Mouse (Mus musculus): Measurements from ENCODE around the gene Prpf19. TPM values are rescaled to one million over a fixed set of nuclear protein-coding genes. Genes with fewer than 3 reads are reported as not detected.

The Prpf19 gene
- polyA plus RNA-seq, 1 experiment: 222 TPM

DNA sequence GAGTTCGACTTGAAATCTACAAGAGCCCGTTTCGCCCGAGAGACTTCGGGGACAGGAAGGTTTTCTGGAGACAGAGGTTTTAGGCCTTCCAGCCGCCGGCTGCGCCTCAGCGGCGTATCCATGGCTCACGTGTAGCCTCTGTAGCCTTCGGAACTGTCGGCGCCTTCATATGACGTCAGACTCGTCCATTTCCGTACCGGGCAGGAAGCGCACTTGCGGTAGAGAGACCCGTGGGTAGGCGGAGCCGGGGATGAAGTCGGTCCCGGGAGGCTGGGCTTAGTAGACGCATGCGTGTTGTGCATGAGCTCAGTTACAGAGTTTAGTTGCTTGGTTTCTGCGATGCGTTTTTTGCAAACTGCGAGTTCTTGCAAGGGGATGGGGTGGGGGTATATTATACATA, 54.1 kb downstream of the Prpf19 start, which contains the start of gene Ccdc86:
Gene Ccdc86, minus strand, starts transcription at position 155 of the 400 bp plus-strand sequence.
- peak within 1 kb of the TSS; percentile 95 for H3K4me3 ChIP-seq
- peak within 1 kb of the TSS; percentile 34 for H3ac ChIP-seq (ENCODE audit: control insufficient read depth, insufficient read length)
- no peaks in the 10 kb centered on the region for H3K36me3 ChIP-seq (ENCODE audit: control insufficient read depth, insufficient read depth)
- peak within 1 kb of the TSS; percentile 86 for H3K4me2 ChIP-seq (ENCODE audit: low read depth)
- peak; percentile 74 for TF ChIP-seq POLR2A (IDR thresholded peaks at IDR 0.05; ENCODE audit: insufficient read length, low read depth)
- TF ChIP-seq POLR2AphosphoS2 (IDR thresholded peaks at IDR 0.05; ENCODE audit: insufficient read length, low read depth): peak; percentile 75
- no peak for TF ChIP-seq MYOG (IDR thresholded peaks at IDR 0.05; ENCODE audit: control insufficient read depth in 1 of 3, insufficient read depth in 1 of 3, insufficient read length in 2 of 3, low read depth in 2 of 3)
- TF ChIP-seq USF1 (IDR thresholded peaks at IDR 0.05; ENCODE audit: low read depth): peak; percentile 58
- TF ChIP-seq MAX (IDR thresholded peaks at IDR 0.05; ENCODE audit: low read depth): peak; percentile 91
- TF ChIP-seq SRF (IDR thresholded peaks at IDR 0.05; ENCODE audit: control insufficient read depth, insufficient read length, low read depth): peak; percentile 74
- no peaks in the 10 kb centered on the region for H3K27me3 ChIP-seq (ENCODE audit: control insufficient read depth, insufficient read depth, insufficient read length)
- H3K79me2 ChIP-seq (ENCODE audit: control insufficient read depth, insufficient read depth): peaks cover 30% of the 10 kb centered on the region

DNA sequence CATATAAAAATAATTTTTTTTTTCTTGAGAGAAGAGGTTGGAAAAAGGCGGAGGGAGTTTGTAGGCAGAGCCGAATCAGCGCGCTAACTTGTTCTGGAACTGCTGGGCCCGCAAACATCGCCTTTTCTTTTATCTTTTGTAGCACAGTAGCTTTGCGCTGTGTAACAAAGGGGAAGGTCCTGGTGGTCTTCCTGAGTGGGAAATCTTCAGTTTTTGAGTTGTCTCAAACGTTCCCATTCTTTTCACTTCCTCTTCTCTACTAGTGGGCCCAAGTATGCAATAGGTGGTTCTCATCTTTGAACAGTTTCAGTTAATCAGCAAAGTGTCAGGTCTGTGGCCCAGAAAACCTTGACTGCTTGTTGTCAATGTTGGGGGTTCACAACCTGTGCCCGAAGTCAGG, 54.5 kb downstream of the Prpf19 start:
- Histone ChIP-seq H3ac (ENCODE audit: control insufficient read depth, insufficient read length) (no peak overlapping the region), H3K36me3 (ENCODE audit: control insufficient read depth, insufficient read depth) (no peaks in the 10 kb centered on the region), H3K27me3 (ENCODE audit: control insufficient read depth, insufficient read depth, insufficient read length) (no peaks in the 10 kb centered on the region), H3K79me2 (ENCODE audit: control insufficient read depth, insufficient read depth) (peaks cover 30% of the 10 kb centered on the region), H3K4me3 (peak overlapping the region; percentile 95), H3K4me2 (ENCODE audit: low read depth) (peak overlapping the region; percentile 86)
- TF ChIP-seq SRF (IDR thresholded peaks at IDR 0.05; ENCODE audit: control insufficient read depth, insufficient read length, low read depth) (no peak), REST (IDR thresholded peaks at IDR 0.05; ENCODE audit: insufficient read depth, insufficient read length) (no peak), TCF12 (IDR thresholded peaks at IDR 0.05; ENCODE audit: insufficient read depth, poor library complexity, severe bottlenecking) (no peak), MAX (IDR thresholded peaks at IDR 0.05; ENCODE audit: low read depth) (no peak), MYOG (IDR thresholded peaks at IDR 0.05; ENCODE audit: control insufficient read depth in 1 of 3, insufficient read depth in 1 of 3, insufficient read length in 2 of 3, low read depth in 2 of 3) (no peak), USF1 (IDR thresholded peaks at IDR 0.05; ENCODE audit: low read depth) (no peak), CEBPB (IDR thresholded peaks at IDR 0.05; ENCODE audit: insufficient read depth, poor library complexity, severe bottlenecking) (no peak), MYOD1 (IDR thresholded peaks at IDR 0.05; ENCODE audit: control insufficient read depth in 1 of 3, insufficient read length in 2 of 3, low read depth in 2 of 3) (no peak), POLR2A (IDR thresholded peaks at IDR 0.05; ENCODE audit: insufficient read length, low read depth) (no peak), E2F4 (IDR thresholded peaks at IDR 0.05; ENCODE audit: insufficient read depth) (no peak), TCF3 (IDR thresholded peaks at IDR 0.05; ENCODE audit: insufficient read length, low read depth) (no peak), POLR2AphosphoS2 (IDR thresholded peaks at IDR 0.05; ENCODE audit: insufficient read length, low read depth) (no peak)

DNA sequence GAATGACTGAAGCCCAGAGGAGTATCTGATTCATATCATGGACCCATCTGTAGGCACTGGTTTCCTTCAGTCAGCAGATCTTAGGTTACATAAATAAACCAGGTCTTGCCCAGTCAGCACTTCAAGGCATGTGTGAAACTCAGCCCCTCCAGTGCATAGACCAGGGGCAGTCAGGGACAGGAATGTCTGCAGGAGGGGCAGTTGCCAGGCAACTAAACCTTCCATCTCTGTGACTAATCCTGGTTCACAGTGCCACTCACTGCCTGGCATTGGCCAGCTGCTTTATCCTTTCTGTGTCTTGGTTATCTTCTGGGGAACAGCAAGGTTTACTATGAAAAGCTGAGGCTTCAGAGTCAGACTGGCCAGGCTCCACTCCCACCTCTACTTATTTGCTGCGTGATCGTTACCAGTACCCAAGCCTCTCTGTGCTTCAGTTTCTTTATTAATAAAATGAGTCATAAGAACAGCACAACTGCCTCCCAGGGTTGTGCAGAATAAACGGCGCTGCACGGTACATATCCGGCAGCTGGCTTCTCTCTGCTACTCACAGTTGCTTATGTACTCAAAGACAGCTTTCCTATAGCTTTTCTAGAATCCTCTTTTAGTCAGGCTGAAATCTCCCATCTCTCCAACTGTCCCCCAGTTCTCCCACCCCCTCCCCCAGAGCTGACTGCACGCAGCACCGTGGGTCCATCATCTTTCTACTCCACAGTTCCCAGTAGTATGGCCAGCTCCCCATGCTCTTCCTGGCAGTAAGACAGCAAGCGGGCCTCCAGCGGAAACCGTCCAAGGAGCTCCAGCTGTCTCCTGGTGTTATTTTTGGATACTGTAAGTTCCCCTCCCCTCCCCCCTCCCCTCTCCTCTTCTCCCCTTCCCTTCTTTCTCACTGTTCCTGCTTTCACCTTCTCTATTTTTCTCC, 57.2 kb downstream of the Prpf19 start:
- Histone ChIP-seq H3K4me2 (ENCODE audit: low read depth) (peak overlapping the region; percentile 72), H3ac (ENCODE audit: control insufficient read depth, insufficient read length) (no peak overlapping the region)
- TF ChIP-seq MYOG (IDR thresholded peaks at IDR 0.05; ENCODE audit: control insufficient read depth in 1 of 3, insufficient read depth in 1 of 3, insufficient read length in 2 of 3, low read depth in 2 of 3) (peak in 2 of 3 experiments; percentile 80 to 82), REST (IDR thresholded peaks at IDR 0.05; ENCODE audit: insufficient read depth, insufficient read length) (no peak), MAX (IDR thresholded peaks at IDR 0.05; ENCODE audit: low read depth) (no peak), MYOD1 (IDR thresholded peaks at IDR 0.05; ENCODE audit: control insufficient read depth in 1 of 3, insufficient read length in 2 of 3, low read depth in 2 of 3) (peak; percentile 54 to 77 (median 56)), E2F4 (IDR thresholded peaks at IDR 0.05; ENCODE audit: insufficient read depth) (no peak), CEBPB (IDR thresholded peaks at IDR 0.05; ENCODE audit: insufficient read depth, poor library complexity, severe bottlenecking) (no peak), TCF3 (IDR thresholded peaks at IDR 0.05; ENCODE audit: insufficient read length, low read depth) (no peak), USF1 (IDR thresholded peaks at IDR 0.05; ENCODE audit: low read depth) (no peak), POLR2A (IDR thresholded peaks at IDR 0.05; ENCODE audit: insufficient read length, low read depth) (no peak), TCF12 (IDR thresholded peaks at IDR 0.05; ENCODE audit: insufficient read depth, poor library complexity, severe bottlenecking) (no peak), SRF (IDR thresholded peaks at IDR 0.05; ENCODE audit: control insufficient read depth, insufficient read length, low read depth) (no peak), POLR2AphosphoS2 (IDR thresholded peaks at IDR 0.05; ENCODE audit: insufficient read length, low read depth) (no peak)

More for the DNA sequence above, 57.2 kb downstream of the Prpf19 start:
- Histone ChIP-seq H3K4me3 (no peak overlapping the region), H3K27me3 (ENCODE audit: control insufficient read depth, insufficient read depth, insufficient read length) (no peaks in the 10 kb centered on the region), H3K79me2 (ENCODE audit: control insufficient read depth, insufficient read depth) (peaks cover 14% of the 10 kb centered on the region), H3K36me3 (ENCODE audit: control insufficient read depth, insufficient read depth) (no peaks in the 10 kb centered on the region)

Other genes with a start within 250 kb of the Prpf19 start
- 0.04 TPM for gene Pga5, start 217.2 kb upstream of the Prpf19 start, polyA plus RNA-seq (2012; fragmentation: generic; extraction: Trizol)
- gene Vps37c, start 206.5 kb upstream of the Prpf19 start, polyA plus RNA-seq (2012; fragmentation: generic; extraction: Trizol): 30.2 TPM
- not detected for gene Cd5, start 156.2 kb upstream of the Prpf19 start, polyA plus RNA-seq (2012; fragmentation: generic; extraction: Trizol)
- gene Cd6, start 65.2 kb upstream of the Prpf19 start, polyA plus RNA-seq (2012; fragmentation: generic; extraction: Trizol): not detected
- 0.02 TPM for gene Slc15a3, start 55.5 kb upstream of the Prpf19 start, polyA plus RNA-seq (2012; fragmentation: generic; extraction: Trizol)
- gene Tmem132a, start 25.3 kb upstream of the Prpf19 start, polyA plus RNA-seq (2012; fragmentation: generic; extraction: Trizol): 118 TPM
- 223 TPM for gene Tmem109, start 13.2 kb upstream of the Prpf19 start, polyA plus RNA-seq (2012; fragmentation: generic; extraction: Trizol)
- 0.05 TPM for gene Zp1, start 25.4 kb downstream of the Prpf19 start, polyA plus RNA-seq (2012; fragmentation: generic; extraction: Trizol)
- gene Ptgdr2, start 41.9 kb downstream of the Prpf19 start, polyA plus RNA-seq (2012; fragmentation: generic; extraction: Trizol): 0.10 TPM
- 33.1 TPM for gene Ccdc86, start 54.0 kb downstream of the Prpf19 start, polyA plus RNA-seq (2012; fragmentation: generic; extraction: Trizol)
- gene Ms4a10, start 79.4 kb downstream of the Prpf19 start, polyA plus RNA-seq (2012; fragmentation: generic; extraction: Trizol): 0.30 TPM
- gene Ms4a15, start 98.0 kb downstream of the Prpf19 start, polyA plus RNA-seq (2012; fragmentation: generic; extraction: Trizol): not detected
- 0.04 TPM for gene Ms4a18, start 122.8 kb downstream of the Prpf19 start, polyA plus RNA-seq (2012; fragmentation: generic; extraction: Trizol)
- gene Ms4a8a, start 185.9 kb downstream of the Prpf19 start, polyA plus RNA-seq (2012; fragmentation: generic; extraction: Trizol): 0.17 TPM
- not detected for gene 1700017D01Rik, start 235.6 kb downstream of the Prpf19 start, polyA plus RNA-seq (2012; fragmentation: generic; extraction: Trizol)